Comparison of ENCODE assay signal across 18 mouse cellular contexts in genomic region chr16:96563350-96564257, GRCm38 (mm10).
A peak's percentile ranks its signal among the peaks of the same experiment; 100 is the strongest.
DNase-seq lines count a peak whose midpoint lies in the region; ATAC-seq lines count a peak whose summit lies in the region.
"Had no signal": no experiment of that assay in that cellular context is flagged by ENCODE, and none has a peak within 500 bp of the region (broad histone marks: within the 10 kb centered on the region; RNA-seq: fewer than 3 reads in every experiment).

No protein-coding gene starts in this region.

- H3K4me2 ChIP-seq in neural tube, embryonic 14.5 days (ENCODE audit: low read depth, low read length): no peak overlapping the region
- H3K4me2 ChIP-seq: heart, embryonic 15.5 days; intestine, embryonic 15.5 days had no signal

- no peak overlapping the region for H3K9ac ChIP-seq in neural tube, embryonic 14.5 days (replicated peaks; ENCODE audit: low read depth, low read length)
- H3K9ac ChIP-seq: heart, embryonic 15.5 days; intestine, embryonic 15.5 days; liver, embryonic 14.5 days had no signal

- H3K27me3 ChIP-seq in limb, embryonic 10.5 days (ENCODE audit: low read depth, poor library complexity, severe bottlenecking): no peaks in the 10 kb centered on the region
- no peaks in the 10 kb centered on the region for H3K27me3 ChIP-seq in neural tube, embryonic 14.5 days (ENCODE audit: control insufficient read depth, insufficient read depth, low read length)
- H3K27me3 ChIP-seq: heart, embryonic 15.5 days; intestine, embryonic 15.5 days had no signal

- no peak overlapping the region for H3K4me3 ChIP-seq in limb, embryonic 10.5 days
- H3K4me3 ChIP-seq in neural tube, embryonic 14.5 days (ENCODE audit: low read depth, low read length): no peak overlapping the region
- H3K4me3 ChIP-seq: heart, embryonic 15.5 days; intestine, embryonic 15.5 days had no signal

- intact Hi-C loops in left cerebral cortex, postnatal 4 days (cut with DNase I): no loop called here

- DNase-seq in left cerebral cortex, postnatal 4 days: peak; percentile 23
- no peak for DNase-seq in left cerebral cortex, adult 9 months (ENCODE audit: low spot score in 2 of 2)
- peak; percentile 20 for DNase-seq in forelimb bud, embryonic 11.5 days (ENCODE audit: low read depth, low spot score)
- no peak for DNase-seq in limb, embryonic 10.5 days (ENCODE audit: low spot score)
- no peak for DNase-seq in adrenal gland, postnatal 36 days
- DNase-seq in cerebellum, adult 9-10 months: no peak
- DNase-seq: adrenal gland, postnatal 10 days; cerebellum, adult 11-12 months; embryo, embryonic 11 days; gastrocnemius, postnatal 36 days; kidney, postnatal 25 days; spleen, adult 18-20 months had no signal

- H3K4me1 ChIP-seq in limb, embryonic 10.5 days: peaks cover 17% of the 10 kb centered on the region
- peaks cover 3% of the 10 kb centered on the region; the same call in 1 of the 2 replicates for H3K4me1 ChIP-seq in neural tube, embryonic 14.5 days (ENCODE audit: control insufficient read depth, insufficient read depth, low read length)
- H3K4me1 ChIP-seq: heart, embryonic 15.5 days; intestine, embryonic 15.5 days had no signal

- no peaks in the 10 kb centered on the region for H3K9me3 ChIP-seq in limb, embryonic 10.5 days (replicated peaks)
- no peaks in the 10 kb centered on the region for H3K9me3 ChIP-seq in neural tube, embryonic 14.5 days (ENCODE audit: control insufficient read depth, low read length)
- H3K9me3 ChIP-seq: heart, embryonic 15.5 days; intestine, embryonic 15.5 days had no signal

- ATAC-seq in neural tube, embryonic 14.5 days (ENCODE audit: low read depth): peak; percentile 38; the same call in 1 of the 2 replicates
- ATAC-seq: intestine, embryonic 15.5 days had no signal

- WGBS in limb, embryonic 10.5 days: 76% methylated on average over 8 of the region's 8 CpGs
- WGBS in neural tube, embryonic 14.5 days: 24% methylated on average over 8 of the region's 8 CpGs

- no peaks in the 10 kb centered on the region for H3K36me3 ChIP-seq in limb, embryonic 10.5 days
- H3K36me3 ChIP-seq in neural tube, embryonic 14.5 days (ENCODE audit: control insufficient read depth, insufficient read depth, low read length): no peaks in the 10 kb centered on the region
- H3K36me3 ChIP-seq: heart, embryonic 15.5 days; intestine, embryonic 15.5 days had no signal

- peak overlapping the region; percentile 38 for H3K27ac ChIP-seq in limb, embryonic 10.5 days
- peak overlapping the region; percentile 66; the same call in 1 of the 2 replicates for H3K27ac ChIP-seq in neural tube, embryonic 14.5 days (ENCODE audit: low read depth, low read length)
- H3K27ac ChIP-seq: heart, embryonic 15.5 days; intestine, embryonic 15.5 days; liver, embryonic 14.5 days; macrophage; stomach, postnatal 0 days had no signal

Comparison
In these comparisons a context has a peak if more than half of its experiments do, and no peak if none do; other contexts are left out.
1. DNase-seq: peak in left cerebral cortex, postnatal 4 days (single experiment) and forelimb bud, embryonic 11.5 days (single experiment); none in left cerebral cortex, adult 9 months (0 of 2), limb, embryonic 10.5 days (single experiment), adrenal gland, postnatal 36 days (0 of 2) and cerebellum, adult 9-10 months (single experiment).